ENCODE assay signal across 8 mouse cellular contexts in genomic region chr10:81174617-81175344, GRCm38 (mm10). TPM values are rescaled to one million over a fixed set of nuclear protein-coding genes. Genes with fewer than 3 reads are reported as not detected.
A peak's percentile ranks its signal among the peaks of the same experiment; 100 is the strongest.
DNase-seq lines count a peak whose midpoint lies in the region; ATAC-seq and TF ChIP-seq lines count a peak whose summit lies in the region.

No protein-coding gene starts in this region.

- no peak for TF ChIP-seq POLR2A in bone marrow, adult 2 months (IDR thresholded peaks at IDR 0.05; ENCODE audit: borderline replicate concordance, control insufficient read depth, low read depth, low read length)
- peak; percentile 36; the same call in 1 of the 2 replicates for TF ChIP-seq POLR2A in limb, embryonic 14.5 days (IDR thresholded peaks at IDR 0.05; ENCODE audit: borderline replicate concordance, extremely low read depth, insufficient read depth, insufficient read length)

- WGBS in bone marrow, adult 2 months = 14% methylated on average over 29 of the region's 29 CpGs
- WGBS in embryonic facial prominence, embryonic 14.5 days = 2% methylated on average over 29 of the region's 29 CpGs
- 3% methylated on average over 29 of the region's 29 CpGs for WGBS in limb, embryonic 14.5 days
- WGBS in midbrain, embryonic 15.5 days = under 1% methylated on average over 29 of the region's 29 CpGs

- peak; percentile 100 for TF ChIP-seq CTCF in bone marrow, adult 2 months (IDR thresholded peaks at IDR 0.05; ENCODE audit: control insufficient read depth, insufficient read depth, low read length)

- no peak overlapping the region for H3K27ac ChIP-seq in bone marrow, adult 2 months (ENCODE audit: control insufficient read depth, insufficient read depth, low read depth, low read length, poor library complexity)
- H3K27ac ChIP-seq in embryonic facial prominence, embryonic 14.5 days (replicated peaks; ENCODE audit: low read depth, low read length) = peak overlapping the region; percentile 88
- peak overlapping the region; percentile 84 for H3K27ac ChIP-seq in limb, embryonic 14.5 days (replicated peaks; ENCODE audit: low read depth, low read length)
- peak overlapping the region; percentile 94 for H3K27ac ChIP-seq in midbrain, embryonic 15.5 days

- H3K27me3 ChIP-seq in embryonic facial prominence, embryonic 14.5 days (replicated peaks; ENCODE audit: control insufficient read depth, insufficient read depth, low read length) = no peaks in the 10 kb centered on the region
- no peaks in the 10 kb centered on the region for H3K27me3 ChIP-seq in limb, embryonic 14.5 days (ENCODE audit: control insufficient read depth, insufficient read depth, low read length)
- H3K27me3 ChIP-seq in midbrain, embryonic 15.5 days (replicated peaks) = no peaks in the 10 kb centered on the region

- H3K9me3 ChIP-seq in embryonic facial prominence, embryonic 14.5 days (ENCODE audit: control insufficient read depth, low read length) = no peaks in the 10 kb centered on the region
- no peaks in the 10 kb centered on the region for H3K9me3 ChIP-seq in limb, embryonic 14.5 days (ENCODE audit: control insufficient read depth, low read length)
- no peaks in the 10 kb centered on the region for H3K9me3 ChIP-seq in midbrain, embryonic 15.5 days

- H3K4me1 ChIP-seq in bone marrow, adult 2 months (ENCODE audit: control insufficient read depth, insufficient read depth, low read length) = peaks cover 7% of the 10 kb centered on the region
- peaks cover 15% of the 10 kb centered on the region for H3K4me1 ChIP-seq in embryonic facial prominence, embryonic 14.5 days (ENCODE audit: control insufficient read depth, insufficient read depth, low read length)
- peaks cover 33% of the 10 kb centered on the region for H3K4me1 ChIP-seq in limb, embryonic 14.5 days (ENCODE audit: control insufficient read depth, insufficient read depth, low read length)
- H3K4me1 ChIP-seq in midbrain, embryonic 15.5 days = peaks cover 52% of the 10 kb centered on the region

- peak; percentile 73 for ATAC-seq in embryonic facial prominence, embryonic 14.5 days (ENCODE audit: low read depth)
- ATAC-seq in limb, embryonic 14.5 days (ENCODE audit: low FRiP score, low read depth) = peak; percentile 62
- peak; percentile 62 for ATAC-seq in midbrain, embryonic 15.5 days (replicated peaks)

- H3K4me2 ChIP-seq in embryonic facial prominence, embryonic 14.5 days (ENCODE audit: low read depth, low read length) = peak overlapping the region; percentile 72
- peak overlapping the region; percentile 62 for H3K4me2 ChIP-seq in limb, embryonic 14.5 days (replicated peaks; ENCODE audit: low read depth, low read length, severe bottlenecking)
- H3K4me2 ChIP-seq in midbrain, embryonic 15.5 days = peak overlapping the region; percentile 91

- peak overlapping the region; percentile 56 for H3K9ac ChIP-seq in embryonic facial prominence, embryonic 14.5 days (ENCODE audit: low read depth, low read length)
- peak overlapping the region; percentile 52 for H3K9ac ChIP-seq in limb, embryonic 14.5 days (ENCODE audit: low read depth, low read length, severe bottlenecking)
- H3K9ac ChIP-seq in midbrain, embryonic 15.5 days = peak overlapping the region; percentile 45

- H3K4me3 ChIP-seq in bone marrow, adult 2 months (replicated peaks; ENCODE audit: control insufficient read depth, low read depth, low read length) = no peak overlapping the region
- peak overlapping the region; percentile 37 for H3K4me3 ChIP-seq in embryonic facial prominence, embryonic 14.5 days (ENCODE audit: low read depth, low read length)
- H3K4me3 ChIP-seq in limb, embryonic 14.5 days (replicated peaks; ENCODE audit: low read length) = peak overlapping the region; percentile 37
- peak overlapping the region; percentile 37 for H3K4me3 ChIP-seq in midbrain, embryonic 15.5 days

- peaks cover 28% of the 10 kb centered on the region for H3K36me3 ChIP-seq in embryonic facial prominence, embryonic 14.5 days (ENCODE audit: control insufficient read depth, insufficient read depth, low read length)
- peaks cover 28% of the 10 kb centered on the region for H3K36me3 ChIP-seq in limb, embryonic 14.5 days (ENCODE audit: control insufficient read depth, insufficient read depth, low read length)
- peaks cover 23% of the 10 kb centered on the region for H3K36me3 ChIP-seq in midbrain, embryonic 15.5 days (replicated peaks)

- DNase-seq in B cell, adult 2 months = peak; percentile 91
- DNase-seq in embryonic facial prominence, embryonic 14.5 days (ENCODE audit: low spot score) = peak; percentile 91
- DNase-seq in heart, adult 8-10 months (ENCODE audit: low spot score) = peak; percentile 91
- peak; percentile 83 to 91 for DNase-seq in kidney, adult 8-10 months
- DNase-seq in limb, embryonic 14.5 days (ENCODE audit: low spot score) = peak; percentile 84
- peak; percentile 78 to 92 for DNase-seq in spleen, adult 18-20 months

RNA-seq across cellular contexts. Expression of gene Eef2, which starts 1.6 kb away (rescaled TPM):
- 347 and 468 TPM in 2 replicates for polyA plus RNA-seq in bone marrow, adult 2 months (2011; ENCODE audit: insufficient read depth, insufficient read length, low replicate concordance, missing spikeins)
- polyA plus RNA-seq in embryonic facial prominence, embryonic 14.5 days (2014; fragmentation: Nextera tagmentation; extraction: Ambion mirVana) = 549 and 578 TPM in 2 replicates
- 1,000 to 10,000 TPM; 1,076 to 1,267 (median 1,170) TPM for total RNA-seq in heart, adult 8-10 months (2022)
- 1,329 and 1,559 TPM in 2 replicates for polyA plus RNA-seq in limb, embryonic 14.5 days (2012; rRNA removed)
- polyA plus RNA-seq in limb, embryonic 14.5 days (2014; fragmentation: Nextera tagmentation; extraction: Ambion mirVana) = 544 and 581 TPM in 2 replicates
- 588 and 606 TPM in 2 replicates for polyA plus RNA-seq in midbrain, embryonic 15.5 days (2015; fragmentation: Nextera tagmentation; extraction: Ambion mirVana)

RNA-seq across cellular contexts. Expression of gene Pias4, which starts 7.1 kb away (rescaled TPM):
- 11.1 and 29.0 TPM in 2 replicates for polyA plus RNA-seq in bone marrow, adult 2 months (2011; ENCODE audit: insufficient read depth, insufficient read length, low replicate concordance, missing spikeins)
- polyA plus RNA-seq in embryonic facial prominence, embryonic 14.5 days (2014; fragmentation: Nextera tagmentation; extraction: Ambion mirVana) = 33.2 and 35.6 TPM in 2 replicates
- total RNA-seq in heart, adult 8-10 months (2022) = 10 to 100 TPM; 16.8 to 18.6 (median 17.0) TPM
- polyA plus RNA-seq in limb, embryonic 14.5 days (2012; rRNA removed) = 35.1 and 49.4 TPM in 2 replicates
- 40.4 and 44.2 TPM in 2 replicates for polyA plus RNA-seq in limb, embryonic 14.5 days (2014; fragmentation: Nextera tagmentation; extraction: Ambion mirVana)
- 59.2 and 66.3 TPM in 2 replicates for polyA plus RNA-seq in midbrain, embryonic 15.5 days (2015; fragmentation: Nextera tagmentation; extraction: Ambion mirVana)

RNA-seq across cellular contexts. Expression of gene Dapk3, which starts 8.0 kb away (rescaled TPM):
- polyA plus RNA-seq in bone marrow, adult 2 months (2011; ENCODE audit: insufficient read depth, insufficient read length, low replicate concordance, missing spikeins) = 7.2 and 23.2 TPM in 2 replicates
- 53.4 and 58.3 TPM in 2 replicates for polyA plus RNA-seq in embryonic facial prominence, embryonic 14.5 days (2014; fragmentation: Nextera tagmentation; extraction: Ambion mirVana)
- total RNA-seq in heart, adult 8-10 months (2022) = 10 to 100 TPM; 26.3 to 35.5 (median 29.8) TPM
- 73.0 and 81.8 TPM in 2 replicates for polyA plus RNA-seq in limb, embryonic 14.5 days (2012; rRNA removed)
- polyA plus RNA-seq in limb, embryonic 14.5 days (2014; fragmentation: Nextera tagmentation; extraction: Ambion mirVana) = 57.7 and 60.9 TPM in 2 replicates
- polyA plus RNA-seq in midbrain, embryonic 15.5 days (2015; fragmentation: Nextera tagmentation; extraction: Ambion mirVana) = 66.3 and 67.3 TPM in 2 replicates

RNA-seq across cellular contexts. Expression of gene 4930442H23Rik, which starts 8.9 kb away (rescaled TPM):
- polyA plus RNA-seq in bone marrow, adult 2 months (2011; ENCODE audit: insufficient read depth, insufficient read length, low replicate concordance, missing spikeins) = not detected in 2 replicates
- not detected in 2 replicates for polyA plus RNA-seq in embryonic facial prominence, embryonic 14.5 days (2014; fragmentation: Nextera tagmentation; extraction: Ambion mirVana)
- not detected for total RNA-seq in heart, adult 8-10 months (2022)
- not detected in 2 replicates for polyA plus RNA-seq in limb, embryonic 14.5 days (2012; rRNA removed)
- polyA plus RNA-seq in limb, embryonic 14.5 days (2014; fragmentation: Nextera tagmentation; extraction: Ambion mirVana) = not detected in 2 replicates
- polyA plus RNA-seq in midbrain, embryonic 15.5 days (2015; fragmentation: Nextera tagmentation; extraction: Ambion mirVana) = not detected in 2 replicates

RNA-seq across cellular contexts. Expression of gene Nmrk2, which starts 27.1 kb away (rescaled TPM):
- not detected in 2 replicates for polyA plus RNA-seq in bone marrow, adult 2 months (2011; ENCODE audit: insufficient read depth, insufficient read length, low replicate concordance, missing spikeins)
- polyA plus RNA-seq in embryonic facial prominence, embryonic 14.5 days (2014; fragmentation: Nextera tagmentation; extraction: Ambion mirVana) = 1.2 and 1.7 TPM in 2 replicates
- total RNA-seq in heart, adult 8-10 months (2022) = 10 to 100 TPM in 1 of 4 experiments, 1 to 10 TPM in 3; 5.8 to 18.8 (median 8.2) TPM
- polyA plus RNA-seq in limb, embryonic 14.5 days (2012; rRNA removed) = 0.31 and 0.43 TPM in 2 replicates
- polyA plus RNA-seq in limb, embryonic 14.5 days (2014; fragmentation: Nextera tagmentation; extraction: Ambion mirVana) = 0.64 and 0.87 TPM in 2 replicates
- polyA plus RNA-seq in midbrain, embryonic 15.5 days (2015; fragmentation: Nextera tagmentation; extraction: Ambion mirVana) = 0.14 TPM in 1 of 2 replicates, not detected in the other
